Mouse (Mus musculus): ENCODE measurements around the gene Exosc1. TPM values are rescaled to one million over a fixed set of nuclear protein-coding genes. Genes with fewer than 3 reads are reported as not detected.
A peak's percentile ranks its signal among the peaks of the same experiment; 100 is the strongest.

Gene Exosc1
- polyA plus RNA-seq, 1 experiment from 2014 or later, result 65.9 TPM

DNA sequence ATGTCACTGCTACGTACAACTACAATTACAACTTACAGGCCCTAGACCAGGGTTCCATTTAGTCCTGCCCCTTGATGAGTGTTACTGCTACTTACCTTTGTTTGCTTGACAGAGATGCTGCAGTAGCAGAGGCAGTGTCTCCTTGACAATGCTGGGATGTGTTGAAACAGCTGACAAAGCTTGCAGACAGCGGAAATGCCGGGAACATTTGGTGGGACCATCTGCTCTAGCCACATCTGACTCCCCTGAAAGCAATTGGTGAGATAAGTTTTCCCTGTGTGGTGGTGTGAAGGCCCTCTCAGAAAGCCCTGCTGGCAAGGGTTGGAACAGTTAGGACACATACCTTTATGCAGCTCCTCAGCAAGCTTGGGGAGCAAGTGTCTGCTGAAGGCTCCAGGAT is 20.4 kb upstream of the Exosc1 start:
- no peaks in the 10 kb centered on the region for H3K4me1 ChIP-seq (replicated peaks; ENCODE audit: control insufficient read depth, insufficient read depth, low read length)
- H3K4me3 ChIP-seq (ENCODE audit: low read length), result no peak overlapping the region
- H3K4me2 ChIP-seq (ENCODE audit: low read depth, low read length), result no peak overlapping the region
- WGBS, result 91% methylated on average over 3 of the region's 3 CpGs
- no peaks in the 10 kb centered on the region for H3K9me3 ChIP-seq (ENCODE audit: control insufficient read depth, low read length)
- no peak overlapping the region for H3K9ac ChIP-seq (ENCODE audit: low read length)
- H3K36me3 ChIP-seq (ENCODE audit: control insufficient read depth, insufficient read depth, low read length), result peaks cover 51% of the 10 kb centered on the region
- no peak overlapping the region for H3K27ac ChIP-seq (ENCODE audit: low read length)
- ATAC-seq (ENCODE audit: low read depth), result no peak
- no peaks in the 10 kb centered on the region for H3K27me3 ChIP-seq (ENCODE audit: control insufficient read depth, insufficient read depth, low read depth, low read length)

DNA sequence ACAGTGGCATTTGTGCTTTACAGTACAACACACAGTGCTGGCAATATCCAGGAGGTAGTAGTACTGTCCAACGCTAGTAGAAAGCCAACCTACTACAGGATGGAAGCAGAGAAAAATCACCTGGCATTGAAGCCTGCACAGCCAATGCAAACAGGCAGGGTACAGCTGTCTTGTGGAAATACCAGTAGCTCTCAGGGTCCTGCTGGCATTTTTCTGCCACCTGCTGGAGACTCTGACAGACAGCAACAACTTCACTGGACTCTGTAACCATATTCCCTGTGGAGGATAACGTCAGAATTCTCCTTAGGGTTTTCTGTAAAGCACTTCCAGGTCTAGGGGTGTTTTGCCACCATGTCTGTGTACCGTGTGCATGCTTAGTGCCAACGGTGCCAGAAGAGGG is 19.1 kb upstream of the Exosc1 start:
- H3K36me3 ChIP-seq (ENCODE audit: control insufficient read depth, insufficient read depth, low read length), result peaks cover 48% of the 10 kb centered on the region
- no peak overlapping the region for H3K9ac ChIP-seq (ENCODE audit: low read length)
- no peak for ATAC-seq (ENCODE audit: low read depth)
- H3K4me3 ChIP-seq (ENCODE audit: low read length), result no peak overlapping the region
- H3K27me3 ChIP-seq (ENCODE audit: control insufficient read depth, insufficient read depth, low read depth, low read length), result no peaks in the 10 kb centered on the region
- no peak overlapping the region for H3K27ac ChIP-seq (ENCODE audit: low read length)
- no peak overlapping the region for H3K4me2 ChIP-seq (ENCODE audit: low read depth, low read length)
- WGBS, result 73% methylated on average over 4 of the region's 4 CpGs
- H3K4me1 ChIP-seq (replicated peaks; ENCODE audit: control insufficient read depth, insufficient read depth, low read length), result no peaks in the 10 kb centered on the region
- no peaks in the 10 kb centered on the region for H3K9me3 ChIP-seq (ENCODE audit: control insufficient read depth, low read length)

DNA sequence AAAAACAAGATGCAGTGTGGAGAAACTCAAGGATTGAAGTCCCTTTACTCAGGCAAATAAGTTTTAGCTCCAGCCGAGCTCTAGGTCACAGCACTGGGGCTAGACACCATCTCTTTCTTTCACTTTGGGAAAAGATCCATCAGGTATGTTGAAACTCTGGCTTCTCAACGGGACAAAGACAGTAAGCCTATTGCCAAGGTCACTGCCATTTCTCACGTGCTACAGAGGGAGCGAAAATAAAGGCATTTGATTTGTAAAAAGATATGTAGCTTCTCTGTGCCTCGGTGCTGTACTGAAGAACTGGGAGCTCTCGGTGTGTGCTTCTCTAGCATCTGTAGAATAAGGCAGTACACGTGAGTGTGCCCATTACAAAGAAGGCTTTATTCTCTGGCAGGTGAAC is 10.6 kb upstream of the Exosc1 start:
- Histone ChIP-seq H3K4me3 (ENCODE audit: low read length) (no peak overlapping the region), H3K9ac (ENCODE audit: low read length) (no peak overlapping the region), H3K27ac (ENCODE audit: low read length) (no peak overlapping the region), H3K36me3 (ENCODE audit: control insufficient read depth, insufficient read depth, low read length) (peaks cover 58% of the 10 kb centered on the region), H3K27me3 (ENCODE audit: control insufficient read depth, insufficient read depth, low read depth, low read length) (no peaks in the 10 kb centered on the region), H3K4me1 (replicated peaks; ENCODE audit: control insufficient read depth, insufficient read depth, low read length) (no peaks in the 10 kb centered on the region), H3K9me3 (ENCODE audit: control insufficient read depth, low read length) (no peaks in the 10 kb centered on the region), H3K4me2 (ENCODE audit: low read depth, low read length) (no peak overlapping the region)
- no peak for ATAC-seq (ENCODE audit: low read depth)
- 83% methylated on average over 7 of the region's 7 CpGs for WGBS

DNA sequence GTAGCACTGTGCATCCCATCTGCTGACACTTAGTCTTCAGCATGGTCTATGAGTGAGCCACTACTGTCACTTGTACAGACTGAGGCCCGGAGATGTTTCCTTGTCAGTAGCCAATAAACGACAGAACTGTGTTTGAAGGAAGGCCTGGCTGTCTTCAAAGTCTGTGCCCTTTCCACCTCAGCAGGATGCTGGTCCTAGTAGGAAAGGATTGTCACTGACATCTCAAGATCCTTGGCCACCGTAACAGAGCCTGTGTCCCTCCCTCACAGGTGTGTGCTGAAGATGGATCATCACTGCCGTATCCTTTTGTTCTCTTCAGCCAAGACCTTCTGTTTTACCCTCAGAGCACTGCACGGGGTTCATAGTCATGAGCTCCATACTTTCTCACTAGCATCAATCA is 5.3 kb upstream of the Exosc1 start:
- no peak overlapping the region for H3K27ac ChIP-seq (ENCODE audit: low read length)
- no peak overlapping the region for H3K4me3 ChIP-seq (ENCODE audit: low read length)
- no peaks in the 10 kb centered on the region for H3K9me3 ChIP-seq (ENCODE audit: control insufficient read depth, low read length)
- H3K4me2 ChIP-seq (ENCODE audit: low read depth, low read length), result no peak overlapping the region
- no peaks in the 10 kb centered on the region for H3K27me3 ChIP-seq (ENCODE audit: control insufficient read depth, insufficient read depth, low read depth, low read length)
- peaks cover 9% of the 10 kb centered on the region for H3K4me1 ChIP-seq (replicated peaks; ENCODE audit: control insufficient read depth, insufficient read depth, low read length)
- no peak for ATAC-seq (ENCODE audit: low read depth)
- no peak overlapping the region for H3K9ac ChIP-seq (ENCODE audit: low read length)
- peaks cover 29% of the 10 kb centered on the region for H3K36me3 ChIP-seq (ENCODE audit: control insufficient read depth, insufficient read depth, low read length)
- WGBS, result 82% methylated on average over 5 of the region's 5 CpGs

DNA sequence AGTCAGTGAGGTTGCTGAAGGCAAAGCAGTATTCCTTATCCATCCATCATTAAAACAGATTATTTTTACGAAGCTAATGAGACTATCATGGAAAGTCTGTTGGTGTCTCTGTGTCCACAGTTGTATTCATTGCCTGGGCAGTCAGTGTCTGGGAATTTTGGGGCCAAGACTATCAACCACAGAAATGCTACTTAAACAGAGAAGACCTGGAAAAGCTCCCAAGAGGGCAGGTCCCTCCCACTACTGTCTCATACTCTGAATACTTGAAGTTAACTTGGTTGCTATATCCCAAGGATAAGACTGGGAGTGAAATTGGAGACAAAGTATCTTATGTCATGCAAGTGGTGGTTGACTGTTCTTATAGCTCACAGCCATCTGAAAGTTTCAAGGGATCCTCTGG is 2.7 kb upstream of the Exosc1 start:
- Histone ChIP-seq H3K27me3 (ENCODE audit: control insufficient read depth, insufficient read depth, low read depth, low read length) (no peaks in the 10 kb centered on the region), H3K27ac (ENCODE audit: low read length) (no peak overlapping the region), H3K4me2 (ENCODE audit: low read depth, low read length) (no peak overlapping the region), H3K4me1 (replicated peaks; ENCODE audit: control insufficient read depth, insufficient read depth, low read length) (peaks cover 15% of the 10 kb centered on the region), H3K4me3 (ENCODE audit: low read length) (no peak overlapping the region), H3K9ac (ENCODE audit: low read length) (no peak overlapping the region), H3K36me3 (ENCODE audit: control insufficient read depth, insufficient read depth, low read length) (peaks cover 14% of the 10 kb centered on the region), H3K9me3 (ENCODE audit: control insufficient read depth, low read length) (no peaks in the 10 kb centered on the region)
- no peak for ATAC-seq (ENCODE audit: low read depth)
- 76% methylated on average over 1 of the region's 1 CpGs for WGBS

DNA sequence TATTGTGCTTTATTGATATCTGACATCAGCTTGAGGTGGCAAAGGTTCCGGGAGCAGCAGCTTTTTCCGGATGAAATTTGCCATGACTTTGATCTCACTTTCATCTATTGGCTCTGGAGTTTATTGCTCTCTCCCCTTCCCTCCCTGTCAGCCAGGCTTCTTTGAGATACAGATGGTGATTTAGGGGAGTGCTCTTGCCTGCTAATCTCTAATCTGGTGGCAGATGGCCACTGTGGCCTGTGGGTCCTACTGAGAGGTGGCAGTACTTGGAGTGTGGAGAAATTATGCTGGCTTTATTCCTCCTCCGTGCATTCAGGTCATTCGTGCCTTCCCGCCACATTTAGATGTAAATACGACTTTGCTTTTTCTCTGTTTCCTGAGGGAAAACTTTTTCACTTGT is 901 bp upstream of the Exosc1 start:
- Histone ChIP-seq H3K4me3 (ENCODE audit: low read length) (peak overlapping the region; percentile 96), H3K27ac (ENCODE audit: low read length) (no peak overlapping the region), H3K9ac (ENCODE audit: low read length) (peak overlapping the region; percentile 89), H3K27me3 (ENCODE audit: control insufficient read depth, insufficient read depth, low read depth, low read length) (no peaks in the 10 kb centered on the region), H3K4me1 (replicated peaks; ENCODE audit: control insufficient read depth, insufficient read depth, low read length) (peaks cover 15% of the 10 kb centered on the region), H3K4me2 (ENCODE audit: low read depth, low read length) (peak overlapping the region; percentile 72), H3K36me3 (ENCODE audit: control insufficient read depth, insufficient read depth, low read length) (peaks cover 6% of the 10 kb centered on the region), H3K9me3 (ENCODE audit: control insufficient read depth, low read length) (no peaks in the 10 kb centered on the region)
- WGBS, result 31% methylated on average over 6 of the region's 6 CpGs
- no peak for ATAC-seq (ENCODE audit: low read depth)

DNA sequence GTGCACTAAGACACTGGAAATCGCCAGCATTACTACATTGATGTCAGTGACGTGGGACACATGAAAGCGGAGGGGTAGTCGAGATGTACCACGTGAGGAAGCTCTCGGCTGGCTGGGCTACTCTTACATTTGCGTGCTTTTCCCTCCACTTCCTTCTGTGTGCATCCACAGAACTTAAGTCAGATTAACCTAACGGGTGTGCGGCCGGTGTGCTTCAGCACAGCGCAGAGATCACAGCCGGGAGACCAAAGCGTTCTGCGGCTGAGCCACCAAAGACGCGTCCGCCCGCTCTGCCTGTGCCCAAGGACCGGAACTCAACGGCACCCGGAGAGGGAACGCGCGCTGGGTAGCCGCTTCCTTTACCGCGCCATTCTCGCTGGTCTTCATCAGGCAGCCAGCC is 537 bp downstream of the Exosc1 start:
- H3K27me3 ChIP-seq (ENCODE audit: control insufficient read depth, insufficient read depth, low read depth, low read length), result no peaks in the 10 kb centered on the region
- H3K4me2 ChIP-seq (ENCODE audit: low read depth, low read length), result peak overlapping the region; percentile 90
- peaks cover 15% of the 10 kb centered on the region for H3K4me1 ChIP-seq (replicated peaks; ENCODE audit: control insufficient read depth, insufficient read depth, low read length)
- H3K9ac ChIP-seq (ENCODE audit: low read length), result peak overlapping the region; percentile 78
- H3K36me3 ChIP-seq (ENCODE audit: control insufficient read depth, insufficient read depth, low read length), result peaks cover 4% of the 10 kb centered on the region; the same call in 1 of the 2 replicates
- H3K9me3 ChIP-seq (ENCODE audit: control insufficient read depth, low read length), result no peaks in the 10 kb centered on the region
- peak overlapping the region; percentile 96 for H3K4me3 ChIP-seq (ENCODE audit: low read length)
- H3K27ac ChIP-seq (ENCODE audit: low read length), result peak overlapping the region; percentile 55
- under 1% methylated on average over 28 of the region's 28 CpGs for WGBS
- ATAC-seq (ENCODE audit: low read depth), result peak; percentile 18; the same call in 1 of the 2 replicates

DNA sequence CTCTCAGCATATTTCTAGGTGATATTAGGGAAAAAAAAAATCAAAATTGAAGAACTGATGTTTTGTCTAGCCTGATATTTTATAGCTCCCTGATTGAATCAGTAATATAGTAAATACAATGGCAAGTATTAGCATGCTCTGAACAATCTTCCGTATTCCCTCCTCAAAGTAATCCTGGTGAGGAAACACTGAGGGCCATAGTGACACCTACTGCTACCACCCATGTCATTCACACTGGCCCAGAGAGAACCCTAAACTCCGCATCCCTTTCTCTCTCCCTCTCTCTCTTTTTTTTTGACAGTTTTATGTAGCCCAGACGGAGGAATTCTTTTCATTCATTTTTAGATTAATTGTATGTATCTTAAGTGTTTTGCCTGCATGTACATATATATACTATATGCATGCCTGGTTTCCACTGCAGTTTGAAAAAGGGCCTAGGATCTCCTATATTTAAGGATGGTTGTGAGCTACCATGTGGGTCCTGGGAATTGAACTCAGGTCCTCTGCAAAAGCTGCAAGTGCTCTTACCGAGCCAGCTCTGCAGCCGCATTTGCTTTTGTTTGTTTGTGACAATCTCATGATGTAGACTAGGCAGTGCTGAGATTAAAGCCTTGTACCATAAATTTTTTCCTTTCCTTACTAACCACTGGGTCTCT is 12.7 kb downstream of the Exosc1 start:
- no peaks in the 10 kb centered on the region for H3K4me1 ChIP-seq (replicated peaks; ENCODE audit: control insufficient read depth, insufficient read depth, low read length)

DNA sequence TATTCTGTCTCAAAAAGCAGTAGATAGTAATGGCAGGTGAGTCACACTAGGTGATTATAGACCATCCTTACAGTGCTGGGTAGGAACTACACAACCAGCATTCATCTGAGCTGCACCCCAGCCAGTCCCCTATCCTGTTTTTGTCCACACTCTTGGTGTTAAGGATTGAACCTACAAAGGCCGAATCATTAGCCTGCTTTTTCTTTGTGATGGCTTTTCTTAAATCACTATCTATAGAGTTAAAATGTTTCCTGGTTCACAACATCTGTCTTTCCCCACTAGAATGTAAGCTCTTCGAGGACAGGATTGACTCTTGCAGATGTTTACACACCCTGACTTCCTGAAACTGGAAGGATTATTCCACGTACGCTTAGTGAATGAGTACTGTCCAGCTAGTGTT is 13.8 kb downstream of the Exosc1 start:
- Histone ChIP-seq H3K36me3 (ENCODE audit: control insufficient read depth, insufficient read depth, low read length) (peaks cover 41% of the 10 kb centered on the region), H3K27ac (ENCODE audit: low read length) (no peak overlapping the region), H3K27me3 (ENCODE audit: control insufficient read depth, insufficient read depth, low read depth, low read length) (no peaks in the 10 kb centered on the region), H3K4me3 (ENCODE audit: low read length) (no peak overlapping the region), H3K4me1 (replicated peaks; ENCODE audit: control insufficient read depth, insufficient read depth, low read length) (no peaks in the 10 kb centered on the region), H3K9ac (ENCODE audit: low read length) (no peak overlapping the region), H3K4me2 (ENCODE audit: low read depth, low read length) (no peak overlapping the region), H3K9me3 (ENCODE audit: control insufficient read depth, low read length) (no peaks in the 10 kb centered on the region)
- 54% methylated on average over 4 of the region's 4 CpGs for WGBS
- no peak for ATAC-seq (ENCODE audit: low read depth)

More for the DNA sequence above, 12.7 kb downstream of the Exosc1 start:
- ATAC-seq (ENCODE audit: low read depth), result no peak
- Histone ChIP-seq H3K27me3 (ENCODE audit: control insufficient read depth, insufficient read depth, low read depth, low read length) (no peaks in the 10 kb centered on the region), H3K27ac (ENCODE audit: low read length) (no peak overlapping the region), H3K4me2 (ENCODE audit: low read depth, low read length) (no peak overlapping the region), H3K9me3 (ENCODE audit: control insufficient read depth, low read length) (no peaks in the 10 kb centered on the region), H3K9ac (ENCODE audit: low read length) (no peak overlapping the region), H3K36me3 (ENCODE audit: control insufficient read depth, insufficient read depth, low read length) (peaks cover 44% of the 10 kb centered on the region), H3K4me3 (ENCODE audit: low read length) (no peak overlapping the region)
- WGBS, result 76% methylated on average over 5 of the region's 5 CpGs

DNA sequence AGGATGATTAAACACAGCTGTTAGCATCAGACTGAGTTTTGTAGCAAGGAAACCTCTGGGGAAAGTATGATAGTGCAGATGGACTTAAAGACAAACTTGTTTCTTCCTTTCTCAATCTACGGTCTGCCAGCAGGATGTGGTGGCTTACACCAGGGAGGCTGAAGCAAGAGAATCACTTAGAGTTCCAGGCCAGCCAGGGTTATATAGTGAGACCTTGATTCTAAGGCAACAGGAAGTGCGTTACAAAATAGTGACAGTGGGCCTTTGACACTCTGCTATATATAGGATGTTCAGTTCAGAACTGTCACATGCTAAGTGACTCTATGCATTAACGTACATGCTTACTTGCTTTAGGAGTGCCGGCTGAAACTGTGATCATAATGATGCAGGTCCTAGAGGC is 16.4 kb downstream of the Exosc1 start:
- H3K9ac ChIP-seq (ENCODE audit: low read length), result no peak overlapping the region
- WGBS, result 81% methylated on average over 4 of the region's 4 CpGs
- H3K36me3 ChIP-seq (ENCODE audit: control insufficient read depth, insufficient read depth, low read length), result peaks cover 35% of the 10 kb centered on the region
- no peak overlapping the region for H3K4me2 ChIP-seq (ENCODE audit: low read depth, low read length)
- H3K4me1 ChIP-seq (replicated peaks; ENCODE audit: control insufficient read depth, insufficient read depth, low read length), result peaks cover 15% of the 10 kb centered on the region
- H3K4me3 ChIP-seq (ENCODE audit: low read length), result no peak overlapping the region
- H3K9me3 ChIP-seq (ENCODE audit: control insufficient read depth, low read length), result no peaks in the 10 kb centered on the region
- H3K27me3 ChIP-seq (ENCODE audit: control insufficient read depth, insufficient read depth, low read depth, low read length), result no peaks in the 10 kb centered on the region
- H3K27ac ChIP-seq (ENCODE audit: low read length), result no peak overlapping the region
- ATAC-seq (ENCODE audit: low read depth), result no peak

Measured in lung, embryonic 16.5 days (tissue).